In genomic region chr4:5029929-5030328, GRCm38 (mm10) we compare ENCODE assay signal across 28 mouse cellular contexts.
DNase-seq lines count a peak whose midpoint lies in the region; ATAC-seq lines count a peak whose summit lies in the region.
"Had no signal": no experiment of that assay in that cellular context is flagged by ENCODE, and none has a peak within 500 bp of the region (broad histone marks: within the 10 kb centered on the region; RNA-seq: fewer than 3 reads in every experiment).

No protein-coding gene starts in this region.

- WGBS in kidney, embryonic 15.5 days = 49% methylated on average over 2 of the region's 2 CpGs

- no peak for DNase-seq in kidney, adult 11 months
- DNase-seq in lung, postnatal 36 days = peak; percentile 1
- DNase-seq in lung, postnatal 25 days (ENCODE audit: low spot score) = no peak
- peak; percentile 5 for DNase-seq in NIH3T3 (ENCODE audit: low read depth)
- peak; percentile 73 for DNase-seq in fibroblast of lung, adult 2 months (ENCODE audit: low read depth)
- no peak for DNase-seq in cerebellum, postnatal 14 days
- DNase-seq in spleen, adult 12 weeks (ENCODE audit: low spot score) = no peak
- DNase-seq: adrenal gland, adult 8-10 months; adrenal gland, postnatal 25 days; cerebellum, adult 11-12 months; cerebellum, adult 8-10 months; cerebellum, postnatal 10 days; gastrocnemius, postnatal 10 days; gastrocnemius, postnatal 36 days; heart, adult 2 months; heart, postnatal 14 days had no signal

- ATAC-seq in kidney, embryonic 15.5 days (replicated peaks; ENCODE audit: low FRiP score) = peak; percentile 54; the same call in 1 of the 2 replicates
- ATAC-seq: activated CD4-positive, CD25-positive, alpha-beta regulatory T cell, adult 4 months; forebrain, embryonic 13.5 days; forebrain, embryonic 16.5 days had no signal

- H3K36me3 ChIP-seq in kidney, embryonic 15.5 days = no peaks in the 10 kb centered on the region
- H3K36me3 ChIP-seq: embryonic facial prominence, embryonic 12.5 days; embryonic facial prominence, embryonic 15.5 days; forebrain, embryonic 10.5 days; heart, embryonic 10.5 days; heart, embryonic 13.5 days; hindbrain, embryonic 12.5 days; hindbrain, embryonic 15.5 days had no signal

- H3K4me2 ChIP-seq in kidney, embryonic 15.5 days = no peak overlapping the region
- H3K4me2 ChIP-seq: embryonic facial prominence, embryonic 12.5 days; embryonic facial prominence, embryonic 15.5 days; forebrain, embryonic 13.5 days; heart, embryonic 13.5 days; hindbrain, embryonic 12.5 days; hindbrain, embryonic 15.5 days had no signal

- no peaks in the 10 kb centered on the region for H3K27me3 ChIP-seq in kidney, embryonic 15.5 days
- H3K27me3 ChIP-seq: embryonic facial prominence, embryonic 12.5 days; embryonic facial prominence, embryonic 15.5 days; forebrain, embryonic 13.5 days; heart, embryonic 13.5 days; hindbrain, embryonic 12.5 days; hindbrain, embryonic 15.5 days had no signal

- H3K4me3 ChIP-seq in kidney, embryonic 15.5 days (replicated peaks) = no peak overlapping the region
- H3K4me3 ChIP-seq: embryonic facial prominence, embryonic 12.5 days; embryonic facial prominence, embryonic 15.5 days; erythroblast, embryonic 14.5 days; forebrain, embryonic 10.5 days; forebrain, embryonic 13.5 days; heart, adult 2 months; heart, embryonic 10.5 days; heart, embryonic 13.5 days; hindbrain, embryonic 12.5 days; hindbrain, embryonic 15.5 days had no signal

- no peak overlapping the region for H3K9ac ChIP-seq in kidney, embryonic 15.5 days
- H3K9ac ChIP-seq: embryonic facial prominence, embryonic 12.5 days; embryonic facial prominence, embryonic 15.5 days; forebrain, embryonic 13.5 days; heart, embryonic 13.5 days; hindbrain, embryonic 12.5 days; hindbrain, embryonic 15.5 days had no signal

- no peak overlapping the region for H3K27ac ChIP-seq in kidney, embryonic 15.5 days
- H3K27ac ChIP-seq: embryonic facial prominence, embryonic 12.5 days; embryonic facial prominence, embryonic 15.5 days; forebrain, embryonic 10.5 days; forebrain, embryonic 13.5 days; heart, adult 2 months; heart, embryonic 10.5 days; heart, embryonic 13.5 days; hindbrain, embryonic 12.5 days; hindbrain, embryonic 15.5 days had no signal

- H3K4me1 ChIP-seq in kidney, embryonic 15.5 days = no peaks in the 10 kb centered on the region
- H3K4me1 ChIP-seq: embryonic facial prominence, embryonic 12.5 days; embryonic facial prominence, embryonic 15.5 days; forebrain, embryonic 10.5 days; forebrain, embryonic 13.5 days; heart, embryonic 10.5 days; heart, embryonic 13.5 days; hindbrain, embryonic 12.5 days; hindbrain, embryonic 15.5 days had no signal

- H3K9me3 ChIP-seq in kidney, embryonic 15.5 days (replicated peaks) = no peaks in the 10 kb centered on the region
- H3K9me3 ChIP-seq: embryonic facial prominence, embryonic 12.5 days; embryonic facial prominence, embryonic 15.5 days; forebrain, embryonic 10.5 days; forebrain, embryonic 13.5 days; heart, embryonic 10.5 days; heart, embryonic 13.5 days; hindbrain, embryonic 12.5 days; hindbrain, embryonic 15.5 days had no signal

Comparison
In these comparisons a context has a peak if more than half of its experiments do, and no peak if none do; other contexts are left out.
1. DNase-seq: peak in lung, postnatal 36 days (single experiment), NIH3T3 (single experiment) and fibroblast of lung, adult 2 months (single experiment); none in kidney, adult 11 months (single experiment), lung, postnatal 25 days (single experiment), cerebellum, postnatal 14 days (0 of 2) and spleen, adult 12 weeks (single experiment).